Mouse (Mus musculus): ENCODE results near the gene H2-K1. TPM values are rescaled to one million over a fixed set of nuclear protein-coding genes. Genes with fewer than 3 reads are reported as not detected.

Gene H2-K1
- total and polyA plus RNA-seq, 2 experiments from 2014 or later: 21.6 to 26.2 TPM

DNA sequence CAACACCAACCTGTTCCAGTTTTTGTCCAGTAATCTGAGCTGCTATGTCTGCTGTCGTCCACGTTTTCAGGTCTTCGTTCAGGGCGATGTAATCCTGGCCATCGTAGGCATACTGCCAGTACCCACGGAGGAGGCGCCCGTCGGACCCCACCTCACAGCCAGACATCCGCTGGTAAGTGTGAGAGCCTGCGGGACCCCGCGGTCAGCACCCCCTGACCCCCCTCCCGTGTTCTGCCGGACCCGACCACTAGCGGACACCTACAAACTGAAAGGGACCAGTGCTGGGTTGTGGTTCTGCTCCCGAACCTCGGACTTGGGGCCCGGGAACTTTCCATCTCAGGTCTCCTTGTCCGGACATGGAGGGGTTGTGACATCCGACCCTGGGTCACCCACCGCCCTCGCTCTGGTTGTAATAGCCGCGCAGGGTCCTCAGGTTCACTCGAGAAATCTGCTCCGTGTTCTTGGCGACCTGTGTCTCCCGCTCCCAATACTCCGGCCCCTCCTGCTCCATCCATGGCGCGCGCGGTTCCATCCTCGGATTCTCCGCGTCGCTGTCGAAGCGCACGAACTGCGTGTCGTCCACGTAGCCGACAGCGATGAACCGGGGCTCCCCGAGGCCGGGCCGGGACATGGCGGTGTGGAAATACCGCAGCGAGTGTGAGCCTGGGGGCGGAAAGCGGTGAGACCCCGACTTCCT, 22.1 kb downstream of the H2-K1 start:
- Histone ChIP-seq H3K9ac (replicated peaks; ENCODE audit: low read length) (no peak overlapping the region; the same call in 1 of the 2 replicates), H3K27ac (no peak overlapping the region), H3K27me3 (ENCODE audit: insufficient read depth, low read length) (peaks cover 26% of the 10 kb centered on the region), H3K36me3 (ENCODE audit: insufficient read depth, low read length) (no peaks in the 10 kb centered on the region), H3K9me3 (ENCODE audit: low read length) (no peaks in the 10 kb centered on the region), H3K4me1 (ENCODE audit: insufficient read depth, low read length) (no peaks in the 10 kb centered on the region), H3K4me3 (ENCODE audit: low read length) (peak overlapping the region; percentile 38), H3K4me2 (ENCODE audit: low read depth, low read length) (peak overlapping the region; percentile 57)
- WGBS: 3% methylated on average over 57 of the region's 57 CpGs
- TF ChIP-seq CTCF (IDR thresholded peaks at IDR 0.05; ENCODE audit: low read depth): no peak
- ATAC-seq (no peak), DNase-seq (ENCODE audit: low spot score) (no peak)

DNA sequence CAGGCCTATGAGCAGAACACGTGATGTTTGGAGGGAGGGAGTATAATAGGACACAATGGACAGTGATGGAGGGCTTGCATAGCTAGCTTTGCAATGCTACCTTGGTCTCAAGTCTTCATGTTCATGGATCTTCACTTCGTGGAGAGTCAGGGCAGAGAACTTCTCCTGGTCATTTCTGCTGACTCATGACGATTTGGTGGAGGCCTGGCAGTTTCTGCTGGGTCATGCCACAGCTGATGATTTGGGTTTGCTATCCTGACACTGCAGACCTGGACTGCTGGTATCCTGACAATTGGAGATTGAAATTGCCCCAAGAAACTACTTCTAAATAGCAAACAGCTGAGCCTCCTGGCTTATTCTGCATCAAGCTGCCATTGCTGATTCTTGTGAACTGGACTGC, 26.6 kb downstream of the H2-K1 start:
- Histone ChIP-seq H3K4me3 (ENCODE audit: low read length) (no peak overlapping the region), H3K4me2 (ENCODE audit: low read depth, low read length) (no peak overlapping the region), H3K4me1 (ENCODE audit: insufficient read depth, low read length) (no peaks in the 10 kb centered on the region), H3K9ac (replicated peaks; ENCODE audit: low read length) (no peak overlapping the region), H3K27me3 (ENCODE audit: insufficient read depth, low read length) (peaks cover 10% of the 10 kb centered on the region), H3K9me3 (ENCODE audit: low read length) (no peaks in the 10 kb centered on the region), H3K27ac (no peak overlapping the region), H3K36me3 (ENCODE audit: insufficient read depth, low read length) (no peaks in the 10 kb centered on the region)
- DNase-seq (ENCODE audit: low spot score) (no peak), ATAC-seq (no peak)
- 64% methylated on average over 3 of the region's 3 CpGs for WGBS
- TF ChIP-seq CTCF (IDR thresholded peaks at IDR 0.05; ENCODE audit: low read depth): no peak

GRCm38 (mm10) chr17:33972691-33973090, 27.5 kb downstream of the H2-K1 start:
- 13% methylated on average over 1 of the region's 1 CpGs for WGBS
- H3K9me3 ChIP-seq (ENCODE audit: low read length): no peaks in the 10 kb centered on the region
- ATAC-seq (no peak), DNase-seq (ENCODE audit: low spot score) (peak; percentile 16)
- H3K4me2 ChIP-seq (ENCODE audit: low read depth, low read length): no peak overlapping the region
- no peak overlapping the region for H3K4me3 ChIP-seq (ENCODE audit: low read length)
- no peaks in the 10 kb centered on the region for H3K36me3 ChIP-seq (ENCODE audit: insufficient read depth, low read length)
- H3K27ac ChIP-seq: no peak overlapping the region
- TF ChIP-seq CTCF (IDR thresholded peaks at IDR 0.05; ENCODE audit: low read depth): no peak
- no peaks in the 10 kb centered on the region for H3K4me1 ChIP-seq (ENCODE audit: insufficient read depth, low read length)
- H3K27me3 ChIP-seq (ENCODE audit: insufficient read depth, low read length): 0 out of 2 replicates have a peak, but pooled peaks cover 4% of the 10 kb centered on the region
- no peak overlapping the region for H3K9ac ChIP-seq (replicated peaks; ENCODE audit: low read length)

DNA sequence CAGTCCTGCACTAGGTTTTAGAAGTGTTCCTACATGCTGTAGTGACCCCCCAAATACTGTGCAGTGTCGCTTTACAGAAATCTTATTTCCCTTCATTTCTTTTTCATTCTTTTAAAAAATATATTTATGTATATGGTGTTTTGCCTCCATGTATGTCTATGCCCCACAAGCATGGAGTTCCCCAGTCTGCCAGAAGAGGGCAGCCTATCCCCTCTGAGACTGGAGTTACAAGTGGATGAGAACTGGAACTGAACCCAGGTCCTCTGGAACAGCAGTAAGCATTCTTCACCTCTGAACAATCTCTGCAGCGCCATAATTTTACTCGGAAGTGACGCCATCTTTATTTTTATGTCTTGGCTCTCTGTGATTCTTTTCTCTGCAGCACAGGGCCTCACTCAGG, 30.8 kb downstream of the H2-K1 start:
- peak; percentile 32; the same call in 1 of the 2 replicates for TF ChIP-seq CTCF (IDR thresholded peaks at IDR 0.05; ENCODE audit: low read depth)
- no peak for DNase-seq (ENCODE audit: low spot score)
- WGBS: 77% methylated on average over 4 of the region's 4 CpGs

DNA sequence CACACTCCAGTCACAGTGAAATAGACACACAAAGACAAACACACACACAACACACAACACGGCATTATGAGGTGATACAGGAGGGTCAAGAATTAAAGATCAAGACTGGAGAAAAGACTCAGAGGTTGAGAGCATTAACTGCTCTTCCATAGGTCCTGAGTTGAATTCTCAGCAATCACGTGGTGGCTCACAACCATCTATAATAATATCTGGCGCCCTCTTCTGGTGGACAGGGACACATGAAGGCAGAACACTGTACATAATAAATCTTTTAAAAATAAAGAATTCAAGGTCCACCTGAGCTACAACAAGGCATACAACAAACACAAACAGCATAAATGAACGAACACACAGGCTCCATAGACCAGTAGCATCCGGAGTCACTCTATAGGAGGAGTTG, 31.2 kb downstream of the H2-K1 start:
- DNase-seq (ENCODE audit: low spot score): peak; percentile 83
- Histone ChIP-seq H3K9me3 (ENCODE audit: low read length) (no peaks in the 10 kb centered on the region), H3K27me3 (ENCODE audit: insufficient read depth, low read length) (no peaks in the 10 kb centered on the region), H3K4me1 (ENCODE audit: insufficient read depth, low read length) (no peaks in the 10 kb centered on the region), H3K4me3 (ENCODE audit: low read length) (no peak overlapping the region), H3K27ac (no peak overlapping the region), H3K9ac (replicated peaks; ENCODE audit: low read length) (no peak overlapping the region), H3K4me2 (ENCODE audit: low read depth, low read length) (no peak overlapping the region), H3K36me3 (ENCODE audit: insufficient read depth, low read length) (peaks cover 18% of the 10 kb centered on the region; the same call in 1 of the 2 replicates)
- WGBS: 32% methylated on average over 5 of the region's 5 CpGs
- peak; percentile 72 for ATAC-seq
- TF ChIP-seq CTCF (IDR thresholded peaks at IDR 0.05; ENCODE audit: low read depth): peak; percentile 46; the same call in 1 of the 2 replicates

More for the DNA sequence above, 30.8 kb downstream of the H2-K1 start:
- no peaks in the 10 kb centered on the region for H3K27me3 ChIP-seq (ENCODE audit: insufficient read depth, low read length)
- ATAC-seq: no peak
- no peaks in the 10 kb centered on the region for H3K4me1 ChIP-seq (ENCODE audit: insufficient read depth, low read length)
- no peak overlapping the region for H3K4me3 ChIP-seq (ENCODE audit: low read length)
- no peak overlapping the region for H3K9ac ChIP-seq (replicated peaks; ENCODE audit: low read length)
- no peak overlapping the region for H3K4me2 ChIP-seq (ENCODE audit: low read depth, low read length)
- no peak overlapping the region for H3K27ac ChIP-seq
- H3K36me3 ChIP-seq (ENCODE audit: insufficient read depth, low read length): peaks cover 18% of the 10 kb centered on the region; the same call in 1 of the 2 replicates
- no peaks in the 10 kb centered on the region for H3K9me3 ChIP-seq (ENCODE audit: low read length)

GRCm38 (mm10) chr17:33968489-33968888, 31.7 kb downstream of the H2-K1 start:
- Histone ChIP-seq H3K4me2 (ENCODE audit: low read depth, low read length) (no peak overlapping the region), H3K4me1 (ENCODE audit: insufficient read depth, low read length) (no peaks in the 10 kb centered on the region), H3K9ac (replicated peaks; ENCODE audit: low read length) (no peak overlapping the region), H3K4me3 (ENCODE audit: low read length) (no peak overlapping the region), H3K9me3 (ENCODE audit: low read length) (no peaks in the 10 kb centered on the region), H3K27me3 (ENCODE audit: insufficient read depth, low read length) (no peaks in the 10 kb centered on the region), H3K27ac (no peak overlapping the region), H3K36me3 (ENCODE audit: insufficient read depth, low read length) (peaks cover 20% of the 10 kb centered on the region; the same call in 1 of the 2 replicates)
- ATAC-seq: peak; percentile 85
- 4% methylated on average over 9 of the region's 9 CpGs for WGBS
- DNase-seq (ENCODE audit: low spot score): peak; percentile 89
- peak; percentile 95 for TF ChIP-seq CTCF (IDR thresholded peaks at IDR 0.05; ENCODE audit: low read depth)

Data from hindbrain, postnatal 0 days (tissue).